ENCODE assay signal across 22 mouse cellular contexts in the genomic region with DNA sequence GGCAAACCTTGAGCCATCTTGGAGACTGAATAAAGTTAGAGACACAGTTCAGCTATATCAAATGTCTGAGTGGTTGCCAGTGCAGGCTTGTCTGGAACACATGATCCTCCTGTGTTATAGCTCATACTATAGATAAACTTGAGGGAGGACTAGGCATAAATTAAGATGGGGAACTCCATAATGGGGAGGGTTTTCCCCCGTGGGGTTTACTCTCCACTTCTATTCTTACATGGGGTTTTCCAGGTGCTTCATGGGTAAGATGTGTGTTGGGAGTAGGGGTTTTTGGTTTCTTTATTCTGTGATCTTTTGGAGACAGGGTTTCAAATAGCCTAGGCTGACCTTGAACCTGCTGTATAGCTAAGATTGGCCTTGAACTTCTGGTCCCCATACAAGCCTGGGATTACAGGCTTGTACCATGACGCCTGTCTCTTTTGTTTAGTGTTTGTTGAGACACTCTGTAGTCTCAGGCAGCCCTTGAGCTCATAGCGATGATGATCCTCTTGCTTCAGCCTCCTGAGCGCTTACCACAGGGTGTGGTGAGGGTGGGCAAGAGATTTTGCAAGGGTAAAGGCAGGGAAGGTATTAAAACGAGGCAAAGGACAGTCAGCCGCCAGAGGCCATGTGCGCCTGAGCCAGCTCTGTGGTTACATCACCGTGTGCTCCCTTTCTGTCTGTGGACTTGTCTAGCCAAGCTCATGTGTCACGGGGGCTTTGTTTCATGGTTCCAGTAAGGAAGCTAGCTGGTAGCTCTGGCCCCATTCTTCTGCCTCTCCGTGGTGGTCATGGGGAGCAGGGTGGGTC. TPM values are rescaled to one million over a fixed set of nuclear protein-coding genes. Genes with fewer than 3 reads are reported as not detected.
DNase-seq lines count a peak whose midpoint lies in the region; ATAC-seq lines count a peak whose summit lies in the region.
"Had no signal": no experiment of that assay in that cellular context is flagged by ENCODE, and none has a peak within 500 bp of the region (broad histone marks: within the 10 kb centered on the region; RNA-seq: fewer than 3 reads in every experiment).

No protein-coding gene starts in this region.

- no peak overlapping the region for H3K4me3 ChIP-seq in forebrain, embryonic 12.5 days (replicated peaks)
- H3K4me3 ChIP-seq: embryonic facial prominence, embryonic 12.5 days; erythroblast, embryonic 14.5 days; forebrain, embryonic 15.5 days; heart, embryonic 15.5 days had no signal

- no peak for ATAC-seq in forebrain, embryonic 12.5 days (ENCODE audit: low FRiP score)
- ATAC-seq: forebrain, embryonic 15.5 days; hindbrain, embryonic 16.5 days; midbrain, embryonic 16.5 days; Patski had no signal

- no peaks in the 10 kb centered on the region for H3K36me3 ChIP-seq in forebrain, embryonic 12.5 days (replicated peaks)
- H3K36me3 ChIP-seq: embryonic facial prominence, embryonic 12.5 days; forebrain, embryonic 15.5 days; heart, embryonic 15.5 days had no signal

- no peaks in the 10 kb centered on the region for H3K27me3 ChIP-seq in forebrain, embryonic 12.5 days
- H3K27me3 ChIP-seq: forebrain, embryonic 15.5 days; heart, embryonic 15.5 days; Patski had no signal

- H3K27ac ChIP-seq in forebrain, embryonic 12.5 days: no peak overlapping the region
- H3K27ac ChIP-seq: embryonic facial prominence, embryonic 12.5 days; forebrain, embryonic 15.5 days; heart, embryonic 15.5 days had no signal

- 74% methylated on average over 10 of the region's 10 CpGs for WGBS in forebrain, embryonic 12.5 days

- no peak overlapping the region for H3K9ac ChIP-seq in forebrain, embryonic 12.5 days
- H3K9ac ChIP-seq: embryonic facial prominence, embryonic 12.5 days; forebrain, embryonic 15.5 days; heart, embryonic 15.5 days had no signal

- H3K9me3 ChIP-seq in forebrain, embryonic 12.5 days: no peaks in the 10 kb centered on the region
- H3K9me3 ChIP-seq: embryonic facial prominence, embryonic 12.5 days; forebrain, embryonic 15.5 days; heart, embryonic 15.5 days had no signal

- H3K4me1 ChIP-seq in forebrain, embryonic 12.5 days: no peaks in the 10 kb centered on the region
- H3K4me1 ChIP-seq: embryonic facial prominence, embryonic 12.5 days; forebrain, embryonic 15.5 days had no signal

- H3K4me2 ChIP-seq in forebrain, embryonic 12.5 days: no peak overlapping the region
- H3K4me2 ChIP-seq: embryonic facial prominence, embryonic 12.5 days; forebrain, embryonic 15.5 days; heart, embryonic 15.5 days had no signal

- peak; percentile 51 for DNase-seq in 3134 (ENCODE audit: extremely low read depth, insufficient read length, low spot score)
- peak; percentile 90 for DNase-seq in A20 (ENCODE audit: low read depth, low spot score)
- DNase-seq in Muller cell, postnatal 12 days (ENCODE audit: inconsistent ontology term): peak; percentile 27
- DNase-seq in naive thymus-derived CD4-positive, alpha-beta T cell, adult 2 months (ENCODE audit: low read depth): peak; percentile 74
- DNase-seq in frontal cortex, postnatal 25 days (ENCODE audit: low spot score in 2 of 2): no peak
- DNase-seq in adipocyte (ENCODE audit: low spot score): no peak
- DNase-seq: cerebellum, adult 9-10 months; gastrocnemius, postnatal 25 days; kidney, adult 11 months; kidney, postnatal 10 days; liver; lung, adult 18-20 months; retina, postnatal 1 day; thymus, postnatal 4 days had no signal

RNA-seq across cellular contexts. Expression of gene Grap, which starts 5.8 kb away (rescaled TPM):
- polyA plus RNA-seq in forebrain, embryonic 12.5 days (2016; fragmentation: Nextera tagmentation; extraction: Ambion mirVana): 6.0 and 6.3 TPM in 2 replicates

RNA-seq across cellular contexts. Expression of gene Fam83g, which starts 36.6 kb away (rescaled TPM):
- polyA plus RNA-seq in forebrain, embryonic 12.5 days (2016; fragmentation: Nextera tagmentation; extraction: Ambion mirVana): 0.47 and 0.79 TPM in 2 replicates
- polyA plus RNA-seq: Patski had no signal

Comparison
In these comparisons a context has a peak if more than half of its experiments do, and no peak if none do; other contexts are left out.
1. DNase-seq: peak in 3134 (single experiment), A20 (single experiment), Muller cell, postnatal 12 days (single experiment) and naive thymus-derived CD4-positive, alpha-beta T cell, adult 2 months (single experiment); none in frontal cortex, postnatal 25 days (0 of 2) and adipocyte (single experiment).